Mouse (Mus musculus) cerebellum, postnatal 36 days (tissue): ENCODE results near the gene Ccdc34.
"Not testable (repeated sequence)": the region's sequence is repeated elsewhere in the genome, so short reads cannot be mapped to it uniquely, and the experiment has no call there.

Source experiments
- DNase-seq, 2 experiments: peaks; one replicate each; pipeline ENCODE4 v3.0.0; 2021 to 2022; ENCODE audit warnings: mixed read lengths in 2 of 2

Gene Ccdc34

DNA sequence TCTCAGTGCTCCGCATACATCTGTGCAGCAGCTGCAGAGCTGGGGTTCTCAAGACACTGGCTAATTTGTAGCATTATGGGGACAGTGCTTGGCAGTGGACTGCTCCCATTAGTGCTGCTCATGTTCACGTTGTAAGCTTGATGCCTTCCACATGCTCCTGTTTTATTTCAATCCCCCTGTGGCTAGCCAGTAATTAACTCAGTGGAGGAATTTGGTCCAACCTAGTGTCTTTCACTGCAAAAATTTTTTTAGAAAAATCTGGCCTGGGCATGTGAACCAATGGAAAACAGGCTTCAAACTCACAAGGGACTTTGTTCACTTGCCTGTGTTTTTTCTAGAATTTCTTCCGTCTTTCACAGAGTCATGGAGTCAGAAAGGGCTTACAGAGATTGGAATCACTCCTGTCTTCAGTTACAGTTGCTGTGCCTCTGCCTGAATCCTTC lies 68.1 kb downstream of the Ccdc34 start:
- no peak for DNase-seq

- DNase-seq: no peak
These were observed 96.5 kb downstream of the Ccdc34 start for GRCm38 (mm10) chr2:110114133-110114532.

GRCm38 (mm10) chr2:110129396-110129795 lies 111.8 kb downstream of the Ccdc34 start:
- DNase-seq: no peak

- no peak for DNase-seq
These were observed 114.0 kb downstream of the Ccdc34 start for GRCm38 (mm10) chr2:110131573-110131972.

DNA sequence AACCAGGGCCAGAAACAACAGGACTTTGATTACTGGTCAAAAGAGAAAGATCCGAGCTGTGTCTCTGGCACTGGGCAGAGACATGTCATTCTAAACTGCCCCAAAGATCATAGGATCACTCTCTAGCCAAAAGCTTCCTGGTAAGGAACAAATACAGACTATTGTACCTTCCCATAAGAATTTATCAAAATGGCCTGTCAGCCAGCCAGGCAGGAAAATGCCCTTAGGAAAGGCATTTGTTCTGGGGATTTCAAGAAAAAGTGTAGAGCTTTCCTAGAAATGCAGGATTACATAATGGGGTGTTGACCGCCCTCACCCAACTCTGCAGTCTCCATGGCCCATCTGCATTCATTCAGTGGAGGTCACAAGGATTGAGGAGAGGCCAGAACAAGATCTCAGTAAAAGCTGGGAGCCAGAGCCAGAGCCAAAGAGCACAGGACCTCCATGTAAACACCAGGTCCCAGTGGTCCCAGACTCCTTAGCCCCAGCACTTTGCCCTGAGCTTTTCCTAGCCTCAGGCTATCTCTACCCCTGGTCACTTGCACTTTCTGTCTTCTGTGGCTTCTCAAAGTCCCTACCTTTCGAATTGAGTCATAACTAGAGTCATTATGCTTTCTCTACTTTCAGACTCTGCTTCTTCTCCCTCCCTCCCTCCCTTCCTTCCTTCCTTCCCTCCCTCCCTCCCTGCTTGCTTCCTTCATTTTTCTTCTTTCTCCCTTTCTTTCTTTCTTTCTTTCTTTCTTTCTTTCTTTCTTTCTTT lies 115.9 kb downstream of the Ccdc34 start:
- no peak for DNase-seq

- DNase-seq: no peak
These were observed 117.4 kb downstream of the Ccdc34 start for GRCm38 (mm10) chr2:110134765-110135594.

GRCm38 (mm10) chr2:110137291-110137690 lies 119.7 kb downstream of the Ccdc34 start:
- DNase-seq: no peak

DNA sequence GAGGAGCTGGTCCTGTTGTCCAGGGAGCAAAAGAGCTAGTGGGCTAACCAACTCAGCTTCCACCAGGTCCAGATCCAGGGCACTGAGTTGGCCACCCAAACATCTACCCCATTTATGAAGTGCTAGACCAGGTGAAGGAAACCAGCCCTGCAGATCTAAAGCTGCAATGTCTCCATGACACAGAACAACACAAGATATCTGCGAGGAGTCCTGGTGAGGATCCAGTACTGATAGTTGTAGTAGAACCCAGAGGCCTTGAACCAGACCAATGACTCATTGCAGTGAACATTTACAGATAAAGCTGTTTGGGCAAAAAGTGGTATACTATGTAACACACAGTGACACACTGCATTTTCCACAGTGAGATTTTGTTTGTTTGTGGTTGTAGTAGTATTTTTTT lies 120.5 kb downstream of the Ccdc34 start:
- no peak for DNase-seq

DNA sequence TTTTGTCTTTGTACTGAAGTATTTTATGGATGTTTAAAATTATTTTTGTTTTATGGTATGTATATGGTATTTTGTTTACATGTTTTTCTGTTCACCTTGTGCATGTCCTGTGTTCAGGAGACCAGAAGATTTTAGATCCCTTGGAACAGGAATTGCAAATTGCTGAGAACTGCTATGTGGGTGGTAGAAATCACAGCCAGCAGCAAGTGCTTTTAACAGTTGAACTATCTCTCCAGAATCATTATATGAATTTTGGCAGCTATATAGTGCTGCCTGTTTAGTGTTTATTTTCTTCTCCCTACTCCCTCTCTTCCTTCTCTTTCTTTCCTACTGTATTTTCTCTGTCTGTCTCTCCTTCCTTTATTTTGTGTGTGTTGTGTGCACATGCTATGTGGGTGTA lies 130.4 kb downstream of the Ccdc34 start:
- DNase-seq: not testable (repeated sequence)

DNA sequence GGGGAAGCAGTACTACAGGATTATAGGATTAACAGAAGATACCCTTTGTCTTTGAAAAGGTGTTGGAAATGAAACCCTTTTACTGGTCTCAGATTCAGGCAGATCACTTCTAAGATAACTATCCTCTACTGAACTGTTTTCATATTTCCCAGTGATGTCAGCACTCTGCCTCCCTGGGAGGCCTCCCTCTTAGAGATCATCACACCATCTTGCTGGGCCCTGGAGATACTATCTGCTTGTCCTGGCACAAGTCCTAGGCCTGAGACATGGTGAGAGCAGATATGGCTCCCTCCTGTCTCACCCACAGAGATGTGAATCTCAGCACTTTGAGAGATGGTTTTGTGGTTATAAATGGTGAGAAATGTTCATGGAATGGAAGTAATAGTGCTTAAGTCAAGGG lies 131.6 kb downstream of the Ccdc34 start:
- no peak for DNase-seq

DNA sequence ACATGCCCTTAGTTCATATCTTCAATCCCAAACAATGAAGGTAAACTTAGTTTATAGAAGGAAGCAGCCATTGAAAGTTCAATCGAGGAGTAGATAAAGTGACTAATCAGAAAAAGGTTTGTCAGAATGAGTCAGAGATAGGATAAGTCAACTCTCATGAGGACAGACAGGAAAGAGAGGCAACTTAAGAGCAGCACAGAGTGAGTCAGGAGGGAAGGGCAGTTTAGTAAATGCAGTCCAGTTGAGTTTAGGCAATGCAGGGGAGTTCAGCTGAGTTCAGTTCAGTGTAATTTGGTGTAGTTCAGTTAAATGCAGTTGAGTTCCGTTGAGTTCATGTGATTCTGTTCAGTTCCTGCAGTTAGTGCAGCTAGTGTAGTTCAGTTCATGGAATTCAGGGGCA lies 138.7 kb downstream of the Ccdc34 start:
- DNase-seq: no peak

- no peak for DNase-seq
These were observed 147.4 kb downstream of the Ccdc34 start for GRCm38 (mm10) chr2:110165003-110165402.

- no peak for DNase-seq
These were observed 150.1 kb downstream of the Ccdc34 start for GRCm38 (mm10) chr2:110167694-110168093.

- no peak for DNase-seq
These were observed 150.7 kb downstream of the Ccdc34 start for GRCm38 (mm10) chr2:110168361-110168760.

GRCm38 (mm10) chr2:110172456-110172855 lies 154.8 kb downstream of the Ccdc34 start:
- DNase-seq: peak; percentile 29 to 39

GRCm38 (mm10) chr2:110173818-110174247 lies 156.2 kb downstream of the Ccdc34 start:
- no peak for DNase-seq

DNA sequence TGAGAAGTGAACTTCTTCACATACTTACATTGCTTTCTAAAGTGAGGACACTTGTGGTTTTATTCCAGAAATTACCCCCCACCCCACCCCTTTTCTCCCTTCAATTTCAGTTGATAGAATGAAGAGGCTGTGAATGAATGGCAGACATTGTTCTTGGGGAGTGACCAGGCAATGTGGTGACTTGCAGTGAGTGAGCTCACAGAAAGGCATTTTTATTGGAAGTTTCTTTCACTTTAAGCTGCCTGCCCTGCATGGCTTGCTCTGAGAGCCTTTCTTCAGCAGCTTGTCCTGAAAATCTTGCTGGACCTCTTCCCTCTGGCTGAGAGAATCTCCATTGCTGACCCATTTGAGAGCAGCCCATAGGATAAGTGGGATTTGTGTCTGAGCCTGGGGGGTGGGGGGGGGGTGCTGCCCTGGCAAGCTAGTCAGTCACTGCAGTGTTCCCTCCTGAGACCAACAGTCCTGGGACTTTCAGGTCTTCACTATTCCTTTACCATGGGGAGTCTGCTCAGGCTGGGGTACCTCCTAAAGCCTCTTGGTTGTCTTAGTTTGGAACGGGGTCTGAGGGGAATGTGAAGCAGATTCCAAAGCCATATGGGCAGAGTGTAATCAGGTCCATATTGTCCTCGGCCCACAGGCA lies 159.3 kb downstream of the Ccdc34 start:
- DNase-seq: no peak

GRCm38 (mm10) chr2:110177406-110177805 lies 159.8 kb downstream of the Ccdc34 start:
- no peak for DNase-seq

DNA sequence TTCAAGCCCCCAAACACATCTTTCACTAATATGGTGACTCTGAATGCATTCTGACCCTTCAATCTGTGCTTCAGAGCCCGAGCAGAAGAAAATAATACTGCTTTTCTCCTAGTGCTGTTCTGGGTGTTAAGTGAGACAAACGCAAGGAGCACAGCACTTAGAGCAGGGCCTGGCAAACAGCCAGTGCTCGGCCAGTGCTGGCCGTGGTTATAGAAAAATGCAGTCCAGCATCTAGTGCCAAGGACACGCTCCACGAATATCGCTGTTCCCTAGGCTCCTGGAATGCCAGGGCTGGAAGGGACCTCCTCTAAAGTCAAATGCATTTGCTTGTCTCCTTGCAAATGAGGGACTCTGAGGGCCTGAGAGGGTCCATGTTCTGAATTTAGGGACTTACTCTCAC lies 160.3 kb downstream of the Ccdc34 start:
- peak; percentile 58 to 61 for DNase-seq

- peak; percentile 41 to 45 for DNase-seq
These were observed 162.2 kb downstream of the Ccdc34 start for GRCm38 (mm10) chr2:110179669-110180315.

DNA sequence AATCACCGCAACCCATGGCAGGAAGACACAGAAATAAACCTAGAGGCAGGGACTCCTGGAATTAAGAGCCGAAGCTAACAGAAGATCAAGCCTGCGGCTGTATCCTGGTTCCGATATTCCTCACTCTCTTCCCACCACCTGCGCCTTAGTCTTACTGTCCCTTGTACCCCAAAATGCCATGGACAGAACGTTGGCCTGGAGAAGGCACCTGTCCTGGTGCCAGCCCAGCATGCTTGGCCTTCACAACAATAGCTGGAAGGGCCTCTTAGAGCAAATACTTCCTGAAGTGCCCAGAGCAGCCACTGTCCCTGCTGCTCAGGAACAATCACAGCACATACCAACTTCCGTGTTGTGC lies 162.7 kb downstream of the Ccdc34 start:
- peak; percentile 40 to 53 for DNase-seq

GRCm38 (mm10) chr2:110181666-110182065 lies 164.0 kb downstream of the Ccdc34 start:
- DNase-seq: no peak

DNA sequence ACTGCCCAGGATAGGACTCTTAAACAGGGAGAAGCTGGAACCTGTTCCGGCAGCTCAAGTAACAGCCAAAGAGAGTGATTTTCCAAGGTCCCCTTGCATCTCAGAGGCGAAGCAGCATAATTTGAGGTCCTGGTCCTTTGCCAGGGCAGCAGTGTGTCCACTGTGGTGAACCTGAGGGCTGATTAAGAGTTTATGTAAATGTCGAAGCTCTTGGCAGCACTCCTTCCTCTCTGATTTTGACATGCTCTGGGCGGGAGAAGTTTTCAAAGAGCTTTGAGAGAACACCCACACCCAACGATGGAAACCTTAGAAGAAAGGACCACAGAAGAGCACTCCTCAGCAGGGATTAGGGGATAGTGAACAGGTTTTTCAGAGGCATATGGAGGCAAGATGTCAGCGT lies 164.6 kb downstream of the Ccdc34 start:
- no peak for DNase-seq
